Mouse (Mus musculus) 3T3-L1 (cell line): ENCODE results near the gene Hectd2.

Experiments
- DNase-seq: peaks from one replicate; pipeline ENCODE4 v3.0.0-alpha.2; 2015; ENCODE audit warnings: low read depth, low spot score

The Hectd2 gene

DNA sequence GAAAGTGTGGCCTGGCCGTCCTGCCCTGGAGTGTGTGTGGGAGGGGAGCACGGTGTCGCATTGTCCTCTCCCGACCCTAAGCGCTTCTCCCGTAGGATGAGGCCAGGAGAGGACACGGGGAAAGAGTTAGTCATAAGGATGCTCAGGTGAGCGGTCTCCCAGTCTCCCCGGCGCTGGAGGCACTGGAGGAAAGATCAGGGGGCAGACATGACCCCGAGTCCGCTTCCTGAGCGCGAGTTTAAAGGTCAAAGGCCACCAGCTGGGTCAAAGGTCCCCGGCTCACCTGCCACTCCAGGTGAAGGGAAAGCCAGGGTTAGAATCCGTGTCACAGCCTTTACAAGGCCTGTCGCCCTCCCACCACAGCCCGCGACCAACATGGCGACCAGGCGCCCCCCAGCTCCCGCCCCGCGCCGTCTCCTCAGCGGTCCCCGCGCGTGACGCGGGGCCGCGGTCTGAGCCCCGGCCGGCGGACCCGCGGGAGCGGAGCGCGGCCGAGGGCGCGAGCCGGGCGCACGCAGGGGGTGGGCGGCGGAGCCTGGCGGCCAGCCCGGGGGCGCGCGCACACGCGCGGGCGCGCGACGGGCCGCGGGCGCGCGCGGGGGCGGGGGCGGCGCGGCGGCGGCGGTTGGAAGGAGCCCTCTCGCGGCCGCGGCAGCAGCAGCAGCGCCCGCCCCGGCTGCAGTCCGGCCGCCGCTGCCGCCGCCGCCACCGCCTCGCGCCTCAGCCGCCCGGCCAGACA lies at the start of gene Hectd2:
Hectd2 (plus strand) TSS at position 594 of the 739 bp plus-strand sequence.
- peak; percentile 67 for DNase-seq

- peak; percentile 57 for DNase-seq
Observed at GRCm38 (mm10) chr19:36504716-36505115, 49.7 kb upstream of the Hectd2 start.

DNA sequence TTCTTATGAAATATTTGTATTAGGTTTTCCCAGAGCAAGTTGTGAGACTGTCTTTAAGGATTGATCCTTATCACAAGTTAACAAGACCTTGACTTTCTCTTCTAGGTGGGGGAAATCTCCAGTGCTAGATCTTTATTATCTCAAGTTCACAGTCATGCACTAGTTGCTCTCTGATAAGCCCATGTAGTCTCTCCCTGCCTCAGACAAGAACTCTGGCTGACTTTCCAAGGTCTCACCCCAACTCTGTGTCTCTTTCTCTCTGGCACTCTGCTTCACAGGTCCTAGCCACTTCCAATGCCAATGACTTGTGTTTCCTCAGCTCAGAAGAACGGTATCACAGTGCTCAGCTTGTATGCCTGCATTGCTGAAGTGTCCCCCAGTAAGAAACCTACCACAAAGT lies 43.1 kb upstream of the Hectd2 start:
- DNase-seq: no peak

DNA sequence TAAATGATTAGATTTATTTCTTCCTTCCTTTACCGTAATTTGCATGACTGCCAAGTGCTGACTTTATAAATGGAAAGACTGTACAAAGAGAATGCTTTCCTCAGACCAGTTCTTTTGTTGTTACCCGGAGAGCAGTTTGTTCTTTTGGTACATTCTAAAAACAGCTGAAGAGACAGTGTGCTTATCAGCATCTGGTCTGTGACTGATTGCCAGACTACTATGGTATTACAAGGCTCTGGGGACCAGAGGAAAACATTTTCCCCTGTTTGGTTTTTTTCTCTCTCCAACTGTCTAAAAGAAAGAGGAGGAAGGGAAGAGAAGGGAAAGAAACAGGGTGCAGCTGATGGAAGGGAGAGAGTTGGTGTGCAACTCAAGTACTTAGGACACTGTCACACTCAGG lies 36.0 kb upstream of the Hectd2 start:
- peak; percentile 49 for DNase-seq

GRCm38 (mm10) chr19:36521568-36521967 lies 32.9 kb upstream of the Hectd2 start:
- DNase-seq: no peak

- no peak for DNase-seq
Observed at GRCm38 (mm10) chr19:36522558-36523195, 31.8 kb upstream of the Hectd2 start.

- DNase-seq: no peak
Observed at GRCm38 (mm10) chr19:36525071-36525470, 29.4 kb upstream of the Hectd2 start.

- no peak for DNase-seq
Observed at GRCm38 (mm10) chr19:36533082-36533481, 21.4 kb upstream of the Hectd2 start.

- DNase-seq: no peak
Observed at GRCm38 (mm10) chr19:36534011-36534765, 20.3 kb upstream of the Hectd2 start.

GRCm38 (mm10) chr19:36534766-36535140 lies 19.7 kb upstream of the Hectd2 start:
- peak; percentile 85 for DNase-seq

GRCm38 (mm10) chr19:36535186-36535585 lies 19.3 kb upstream of the Hectd2 start:
- DNase-seq: no peak

- DNase-seq: no peak
Observed at GRCm38 (mm10) chr19:36535878-36536277, 18.6 kb upstream of the Hectd2 start.

DNA sequence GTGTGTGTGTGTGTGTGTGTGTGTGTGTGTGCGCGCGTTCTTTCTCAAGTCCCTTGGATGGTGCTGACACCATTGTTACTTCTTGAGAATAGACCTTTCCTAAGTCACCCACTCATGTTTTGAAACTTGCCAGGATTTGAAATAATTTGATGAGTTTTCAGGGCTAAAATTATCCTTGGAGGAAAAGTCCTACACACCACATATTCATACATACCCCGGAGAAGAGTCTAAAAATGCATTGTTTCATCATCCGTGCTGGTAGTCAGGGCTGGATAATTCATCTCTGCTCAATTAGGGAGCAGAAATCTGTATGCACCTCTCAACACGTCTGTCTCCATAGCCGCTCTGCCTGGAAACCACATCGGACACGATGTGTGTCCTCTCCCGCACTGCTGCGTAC lies 17.5 kb upstream of the Hectd2 start:
- DNase-seq: no peak

- DNase-seq: peak; percentile 81
Observed at GRCm38 (mm10) chr19:36538528-36538927, 15.9 kb upstream of the Hectd2 start.

DNA sequence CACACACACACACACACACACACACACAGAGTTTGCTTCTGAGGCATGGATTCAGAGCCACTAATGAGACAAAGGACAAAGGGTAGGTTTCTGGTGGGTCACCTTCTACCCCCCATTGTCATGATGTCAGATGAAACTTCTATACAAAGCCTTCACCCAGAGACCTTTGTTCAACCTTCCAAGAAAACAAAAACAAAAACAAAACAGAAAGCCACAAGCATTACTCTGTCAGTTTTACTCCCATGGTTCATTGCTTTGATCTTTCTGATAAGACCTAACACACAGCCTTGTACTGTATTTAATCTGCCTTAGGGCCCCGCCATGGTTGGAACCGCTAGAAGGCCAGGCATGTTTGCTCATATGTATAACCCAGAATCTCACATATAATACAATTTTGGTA lies 15.1 kb upstream of the Hectd2 start:
- DNase-seq: no peak

DNA sequence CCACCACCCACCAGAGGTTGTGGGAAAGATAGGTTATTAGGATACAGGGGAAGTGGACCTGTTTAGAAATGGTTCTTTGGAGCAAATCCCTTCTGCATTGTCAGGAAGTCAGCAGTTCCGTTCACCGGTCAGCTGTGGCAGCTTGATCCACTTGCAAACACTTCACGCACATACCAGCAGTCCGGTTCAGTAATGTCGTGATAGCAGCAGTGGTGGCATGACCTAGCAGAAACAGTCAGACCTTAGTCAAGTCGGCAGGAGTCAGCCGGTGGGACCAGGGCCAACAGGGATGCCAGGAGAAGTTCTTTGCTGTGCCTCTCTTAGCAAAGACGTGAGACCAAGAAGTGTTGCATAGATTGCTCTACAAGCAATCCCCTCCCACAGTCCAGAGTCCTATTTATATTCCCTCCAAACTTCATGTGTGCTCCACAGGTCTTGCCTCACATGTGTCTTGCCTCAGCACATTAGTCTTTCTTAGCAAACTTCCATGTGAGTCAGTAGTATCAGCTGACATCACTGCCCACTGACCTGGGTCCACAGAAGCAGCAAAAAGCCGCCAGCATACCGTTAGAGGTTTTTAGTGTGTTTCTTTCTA lies 14.3 kb upstream of the Hectd2 start:
- no peak for DNase-seq

DNA sequence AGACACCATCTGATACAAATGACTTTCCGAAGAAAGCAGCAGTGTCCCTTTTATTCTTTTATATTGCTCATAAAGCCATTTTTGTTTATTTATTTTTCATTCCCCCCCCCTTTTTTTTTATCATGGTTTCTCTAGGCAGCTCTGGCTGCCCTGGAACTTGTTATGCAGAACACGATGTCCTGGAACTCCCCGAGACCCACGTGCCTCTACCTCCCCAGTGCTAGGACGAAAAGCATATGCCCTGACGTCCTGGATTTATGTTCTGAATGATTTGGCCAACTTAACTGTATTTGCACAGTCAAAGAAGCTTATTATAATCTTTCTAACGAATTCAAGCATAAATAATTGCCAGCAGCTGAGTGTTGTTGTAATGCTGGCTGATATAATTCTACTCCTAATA lies 13.7 kb upstream of the Hectd2 start:
- DNase-seq: no peak

- DNase-seq: no peak
Observed at GRCm38 (mm10) chr19:36553561-36554045, 836 bp upstream of the Hectd2 start.

DNA sequence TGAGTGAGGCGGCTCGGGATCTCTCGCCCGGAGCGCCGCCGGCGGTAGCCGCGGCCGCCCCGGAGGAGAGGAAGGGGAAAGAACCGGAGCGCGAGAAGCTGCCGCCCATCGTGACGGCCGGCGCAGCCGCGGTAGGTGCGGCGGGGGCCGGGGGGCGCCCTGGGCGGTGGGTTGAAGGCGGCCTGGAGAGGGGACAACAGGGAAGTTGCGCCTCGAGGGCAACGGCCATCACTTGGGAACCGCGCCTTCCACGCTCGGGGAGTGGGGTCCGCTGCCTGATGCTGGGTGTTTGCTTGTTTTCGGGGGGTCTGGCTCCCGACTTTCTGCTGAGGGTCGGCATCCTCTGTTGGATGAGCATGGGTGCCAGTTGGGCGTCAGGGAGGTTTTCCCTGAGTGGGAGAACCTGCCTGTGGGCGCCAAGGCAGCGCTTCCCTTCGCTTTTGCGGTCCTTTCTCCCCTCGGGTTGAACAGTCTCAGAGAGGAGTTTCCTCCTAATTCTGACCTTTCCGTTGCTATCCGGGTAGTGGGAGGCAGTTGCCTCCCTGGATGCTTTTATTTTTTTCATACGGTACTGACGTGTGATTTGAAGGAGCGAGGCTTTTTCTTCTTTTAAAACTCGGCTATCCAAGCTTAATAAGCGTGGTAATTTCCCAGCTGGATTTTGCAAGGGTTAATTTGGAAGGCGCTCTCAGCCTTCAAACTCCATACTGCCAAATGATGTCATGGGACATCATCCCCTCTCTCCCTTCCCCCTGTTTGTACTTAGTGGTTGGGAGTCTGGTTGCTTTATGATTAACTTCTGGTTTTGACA lies 551 bp downstream of the Hectd2 start:
- peak; percentile 68 for DNase-seq

DNA sequence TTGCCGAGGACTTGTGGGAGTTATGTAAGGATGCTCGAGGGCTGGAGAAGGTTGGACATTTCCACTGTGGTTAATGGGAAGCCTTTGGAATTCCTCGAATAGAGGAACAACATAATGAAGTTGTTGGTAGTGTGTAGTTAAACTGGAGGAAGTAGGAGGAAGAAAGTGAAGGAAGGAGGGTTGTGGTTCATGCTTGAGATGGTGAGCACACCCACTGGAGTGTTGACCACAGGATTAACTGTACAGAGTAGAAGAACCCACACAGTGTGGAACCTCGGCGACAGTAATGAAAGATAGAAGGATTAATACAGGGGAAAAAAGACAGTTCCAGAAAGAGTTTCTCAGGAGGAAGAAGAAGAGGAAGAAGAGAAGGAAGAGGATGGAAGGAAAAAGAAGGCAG lies 4.9 kb downstream of the Hectd2 start:
- DNase-seq: peak; percentile 95

DNA sequence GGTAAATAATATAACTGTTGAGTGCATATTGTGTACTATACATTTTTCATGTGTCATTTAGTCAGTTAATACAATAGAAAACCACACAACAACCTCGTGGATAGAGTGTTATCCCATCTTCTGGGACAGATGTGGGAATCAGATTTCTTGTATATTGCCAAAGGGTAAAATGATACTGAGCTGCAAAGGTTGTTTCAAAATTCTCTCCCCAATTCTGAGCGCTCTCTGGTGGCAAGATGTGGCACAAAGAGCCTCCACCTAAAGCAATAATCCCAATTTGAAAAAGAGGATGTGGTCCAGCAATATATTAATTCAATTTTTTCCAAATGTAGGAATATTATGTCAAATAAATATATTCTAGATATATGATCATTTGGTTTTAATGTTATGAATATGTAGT lies 5.7 kb downstream of the Hectd2 start:
- DNase-seq: peak; percentile 88
